Mouse (Mus musculus) erythroblast, embryonic 14.5 days (primary cell): ENCODE results near the gene Col4a3.

ENCODE experiments used
- GATA1 ChIP-seq: IDR thresholded peaks from 2 replicates; pipeline ENCODE4 v1.6.1; 2012; ENCODE audit warnings: low read length, inconsistent platforms, mixed read lengths
- TAL1 ChIP-seq: IDR thresholded peaks from 3 replicates; pipeline ENCODE4 v1.6.1; 2012; ENCODE audit warnings: low read length, inconsistent platforms, mixed read lengths

GRCm38 (mm10) chr1:82578320-82578719 is 8.4 kb upstream of the Col4a3 start:
- TF ChIP-seq GATA1 (no peak), TAL1 (no peak)
